Mouse (Mus musculus) heart, embryonic 10.5 days (tissue): ENCODE results near the gene Fgf22. TPM values are rescaled to one million over a fixed set of nuclear protein-coding genes. Genes with fewer than 3 reads are reported as not detected.

Experiments used
- DNase-seq: peaks from one replicate; pipeline ENCODE4 v3.0.0-alpha.2; 2017; ENCODE audit warnings: low spot score
- H3K27ac ChIP-seq: fragments of 300-500 bp; sonication (generic); 2 replicates; pipeline ENCODE4 v1.5.1; 2016; ENCODE audit warnings: mild to moderate bottlenecking
- H3K27me3 ChIP-seq: fragments of 300-500 bp; sonication (generic); 2 replicates; pipeline ENCODE4 v1.6.1; 2016; ENCODE audit warnings: mild to moderate bottlenecking; ENCODE audit not compliant: poor library complexity, insufficient read depth, severe bottlenecking
- H3K36me3 ChIP-seq: fragments of 300-500 bp; sonication (generic); 2 replicates; pipeline ENCODE4 v1.6.1; 2016; ENCODE audit warnings: mild to moderate bottlenecking, moderate library complexity
- H3K4me1 ChIP-seq: fragments of 300-500 bp; sonication (generic); 2 replicates; pipeline ENCODE4 v1.6.1; 2016; ENCODE audit warnings: mild to moderate bottlenecking
- H3K4me3 ChIP-seq: fragments of 300-500 bp; sonication (generic); 2 replicates; pipeline ENCODE4 v1.5.1; 2016; ENCODE audit warnings: mild to moderate bottlenecking, moderate library complexity
- H3K9me3 ChIP-seq: fragments of 300-500 bp; sonication (generic); 2 replicates; pipeline ENCODE4 v1.6.1; 2016; ENCODE audit warnings: mild to moderate bottlenecking, moderate library complexity
- WGBS: fragments of 180-500 bp; shearing (Covaris S2); methylation state at CpG from one replicate; pipeline ENCODE4 v1.1.7; 2016; 5-methylcytosine and 5-hydroxymethylcytosine counted together
- polyA plus RNA-seq: library from polyadenylated mRNA; unstranded; fragments of >200 nt; fragmentation: Nextera tagmentation; extraction: Ambion mirVana; gene quantifications from 2 replicates; pipeline ENCODE4 v1.2.1, GENCODE M21; 2016

Fgf22 gene
- polyA plus RNA-seq, 1 experiment from 2014 or later: 0.16 TPM

DNA sequence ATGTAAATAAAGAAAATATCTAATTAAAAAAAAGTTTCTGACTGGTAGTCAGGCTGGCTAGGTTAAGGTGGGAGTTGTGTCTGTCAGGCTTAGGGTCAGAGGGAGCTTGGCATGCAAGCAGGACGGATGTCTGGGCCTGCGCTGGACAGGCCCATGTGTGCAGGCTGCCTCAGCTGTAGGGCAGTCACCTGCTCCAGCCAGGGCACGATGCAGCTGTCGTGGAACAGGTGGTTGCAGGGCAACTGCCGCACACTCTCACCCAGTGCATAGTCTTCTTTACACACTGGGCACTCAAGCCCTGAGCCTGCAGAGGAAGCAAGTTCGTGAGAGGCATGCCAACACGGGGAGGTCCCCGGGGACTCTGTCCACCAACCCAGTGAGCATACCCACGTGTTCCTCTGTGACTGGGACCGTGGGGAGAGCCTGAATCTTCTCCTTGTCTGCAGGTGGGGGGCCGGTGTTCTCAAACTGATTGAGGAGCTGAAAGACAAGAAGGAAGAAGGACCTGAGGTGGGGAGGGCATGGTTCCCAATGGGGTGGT is 5.8 kb downstream of the Fgf22 start:
- H3K9me3 ChIP-seq: no peaks in the 10 kb centered on the region
- 0 out of 2 replicates have a peak, but pooled peaks cover 8% of the 10 kb centered on the region for H3K27me3 ChIP-seq
- H3K4me3 ChIP-seq: no peak overlapping the region
- no peak for DNase-seq
- 92% methylated on average over 11 of the region's 11 CpGs for WGBS
- H3K4me1 ChIP-seq: peaks cover 33% of the 10 kb centered on the region
- H3K27ac ChIP-seq: no peak overlapping the region
- peaks cover 75% of the 10 kb centered on the region for H3K36me3 ChIP-seq

DNA sequence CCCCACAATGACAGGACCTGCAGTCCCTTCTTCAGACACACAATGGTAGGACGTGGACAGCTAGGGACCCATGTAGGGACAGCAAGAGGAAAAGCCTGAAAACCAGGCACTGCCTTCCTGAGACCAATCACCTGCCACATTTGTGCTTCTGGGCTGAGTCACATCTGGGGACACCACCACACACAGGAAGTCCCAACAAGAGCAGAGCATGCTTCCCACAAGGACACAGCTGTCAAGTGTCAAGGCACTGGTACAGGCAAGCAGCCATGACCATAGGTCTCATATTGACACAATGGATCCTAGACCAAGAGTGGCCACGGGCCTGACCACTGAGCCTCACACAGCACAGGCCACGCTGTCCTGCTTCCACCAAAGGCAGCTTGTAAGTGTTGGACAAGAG is 8.0 kb downstream of the Fgf22 start:
- no peak overlapping the region for H3K4me3 ChIP-seq
- no peak overlapping the region for H3K27ac ChIP-seq
- 80% methylated on average over 3 of the region's 3 CpGs for WGBS
- peaks cover 44% of the 10 kb centered on the region for H3K4me1 ChIP-seq
- no peaks in the 10 kb centered on the region for H3K27me3 ChIP-seq
- H3K9me3 ChIP-seq: no peaks in the 10 kb centered on the region
- peaks cover 54% of the 10 kb centered on the region for H3K36me3 ChIP-seq
- no peak for DNase-seq

DNA sequence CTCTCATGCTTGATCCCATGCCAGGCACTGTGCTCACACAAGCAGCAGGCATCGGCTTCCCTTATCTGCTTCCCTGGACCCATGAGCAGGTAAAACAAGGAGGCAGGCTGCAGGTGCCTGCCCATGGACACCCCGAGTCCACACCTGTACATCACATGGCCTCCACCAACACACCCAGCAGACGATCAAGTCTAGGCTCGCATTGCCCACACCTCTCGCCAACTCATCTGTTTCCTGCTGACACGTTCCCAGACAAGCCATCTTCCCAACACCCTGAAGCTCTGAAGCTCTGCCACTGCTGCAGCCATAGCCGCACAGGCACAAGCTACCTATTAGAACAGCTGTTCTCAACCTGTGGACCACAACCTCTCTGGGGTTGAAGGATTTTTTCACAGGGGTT is 9.4 kb downstream of the Fgf22 start:
- H3K9me3 ChIP-seq: no peaks in the 10 kb centered on the region
- no peaks in the 10 kb centered on the region for H3K27me3 ChIP-seq
- H3K4me1 ChIP-seq: peaks cover 47% of the 10 kb centered on the region
- no peak for DNase-seq
- H3K4me3 ChIP-seq: 0 out of 2 replicates have a peak overlapping the region, but pooled peaks have one; percentile 5
- H3K36me3 ChIP-seq: peaks cover 40% of the 10 kb centered on the region
- WGBS: 82% methylated on average over 7 of the region's 7 CpGs
- H3K27ac ChIP-seq: no peak overlapping the region

DNA sequence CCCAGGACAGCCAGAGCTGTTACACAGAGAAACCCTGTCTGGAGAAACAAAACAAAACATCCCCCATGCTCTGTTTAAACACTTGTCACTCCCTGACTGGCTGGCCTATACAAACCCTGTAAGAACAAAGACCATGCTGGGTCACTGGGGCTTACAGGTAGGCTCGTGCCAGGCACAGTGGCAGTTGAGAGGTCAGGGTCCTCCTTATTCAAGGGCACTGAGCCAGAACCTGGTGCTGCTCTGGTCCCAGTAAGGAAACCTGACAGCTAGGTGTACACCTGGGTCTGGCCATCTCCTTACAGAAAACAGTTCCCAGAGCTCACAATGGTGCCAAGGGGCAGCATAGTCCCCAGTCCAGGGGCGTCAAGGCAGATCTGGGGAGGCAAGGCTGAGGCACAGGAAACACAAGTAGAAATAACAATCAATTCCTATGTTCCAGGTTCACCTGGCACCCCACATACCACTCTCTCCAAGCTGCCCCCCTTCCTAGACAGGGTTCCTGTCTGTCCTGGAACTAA is 10.4 kb downstream of the Fgf22 start:
- H3K36me3 ChIP-seq: peaks cover 32% of the 10 kb centered on the region
- no peaks in the 10 kb centered on the region for H3K9me3 ChIP-seq
- peak overlapping the region; percentile 77 for H3K4me3 ChIP-seq
- 0 out of 2 replicates have a peak overlapping the region, but pooled peaks have one; percentile 49 for H3K27ac ChIP-seq
- 81% methylated on average over 2 of the region's 2 CpGs for WGBS
- no peak for DNase-seq
- H3K4me1 ChIP-seq: peaks cover 47% of the 10 kb centered on the region
- peaks cover under 1% of the 10 kb centered on the region; the same call in 1 of the 2 replicates for H3K27me3 ChIP-seq

DNA sequence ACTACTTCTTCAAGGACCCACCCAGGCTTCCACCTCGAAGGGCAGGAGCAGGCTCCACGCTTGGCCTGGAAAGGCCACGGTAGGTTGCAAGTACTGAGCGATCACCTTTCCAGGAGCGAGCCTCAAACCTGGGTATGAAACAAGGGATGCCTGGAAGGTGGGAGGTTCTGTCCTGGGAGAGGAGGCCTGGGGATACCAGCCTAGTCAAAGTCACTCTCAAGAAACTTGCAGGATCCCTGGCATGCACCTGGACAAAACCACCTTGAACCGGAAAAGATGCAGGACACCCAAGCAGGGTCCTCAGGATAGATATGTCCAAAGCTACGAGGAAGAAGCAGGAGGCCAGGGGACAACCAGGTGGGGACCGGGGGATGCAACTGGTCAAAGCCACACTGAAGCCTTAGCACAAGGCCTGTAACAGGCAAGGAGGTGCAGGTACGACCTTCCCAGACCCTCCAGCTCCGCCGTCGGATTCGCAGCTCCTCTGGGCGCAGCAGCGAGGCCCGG is 11.2 kb downstream of the Fgf22 start:
- no peaks in the 10 kb centered on the region for H3K9me3 ChIP-seq

DNA sequence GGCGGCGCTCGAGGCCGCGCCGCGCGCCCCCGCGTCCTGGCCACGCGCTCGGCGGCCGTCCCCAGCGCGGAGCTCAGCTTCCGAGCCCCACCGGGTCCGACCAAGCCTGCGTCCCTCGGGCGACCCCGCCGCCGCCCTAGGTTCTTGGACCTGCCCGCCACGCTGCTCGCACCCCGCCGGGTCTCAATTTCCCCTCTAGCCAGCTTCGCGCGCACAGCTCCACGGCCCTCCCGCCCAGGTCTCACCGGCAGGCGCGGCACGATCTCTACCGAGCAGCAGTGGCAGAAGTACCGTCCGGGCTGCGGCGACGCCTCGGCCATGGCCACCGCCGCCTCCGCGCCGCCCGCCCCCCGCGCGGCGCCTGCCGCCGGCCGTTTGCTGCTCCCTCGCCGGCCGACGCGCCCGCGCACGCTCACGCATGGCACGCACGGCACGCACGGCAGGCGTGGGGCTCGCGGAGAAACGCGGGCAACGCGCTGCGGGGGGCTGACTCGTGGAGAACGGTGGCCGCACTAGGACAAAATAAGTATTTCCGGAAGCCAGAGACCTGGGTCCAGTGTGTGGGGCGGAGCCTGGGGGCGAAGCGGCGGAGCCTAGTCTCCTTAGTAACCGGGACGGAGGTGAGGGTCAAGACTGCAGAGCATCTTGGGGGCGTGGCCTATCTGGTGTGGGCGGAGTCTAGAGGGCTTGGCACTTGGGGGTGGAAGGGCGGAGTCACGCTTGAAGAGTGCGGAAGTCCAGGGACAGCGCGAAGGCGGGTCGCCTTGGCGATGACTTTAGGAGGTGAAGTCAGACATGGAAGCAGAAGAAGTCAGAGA is 11.8 kb downstream of the Fgf22 start, which contains the start of gene Rnf126:
TSS of gene Rnf126 (minus strand) at position 445 of the 818 bp plus-strand sequence.
- Histone ChIP-seq H3K27me3 (peaks cover 9% of the 10 kb centered on the region; the same call in 1 of the 2 replicates), H3K9me3 (no peaks in the 10 kb centered on the region), H3K36me3 (peaks cover 18% of the 10 kb centered on the region), H3K4me3 (peak within 1 kb of the TSS; percentile 77), H3K27ac (peak within 1 kb of the TSS; percentile 94), H3K4me1 (peaks cover 45% of the 10 kb centered on the region)
- peak; percentile 100 for DNase-seq
- under 1% methylated on average over 101 of the region's 101 CpGs for WGBS

More for the DNA sequence above, 11.2 kb downstream of the Fgf22 start:
- 7% methylated on average over 16 of the region's 16 CpGs for WGBS
- peaks cover 47% of the 10 kb centered on the region for H3K4me1 ChIP-seq
- H3K27ac ChIP-seq: peak overlapping the region; percentile 94
- peaks cover 9% of the 10 kb centered on the region; the same call in 1 of the 2 replicates for H3K27me3 ChIP-seq
- peaks cover 24% of the 10 kb centered on the region for H3K36me3 ChIP-seq
- no peak for DNase-seq
- peak overlapping the region; percentile 77 for H3K4me3 ChIP-seq

DNA sequence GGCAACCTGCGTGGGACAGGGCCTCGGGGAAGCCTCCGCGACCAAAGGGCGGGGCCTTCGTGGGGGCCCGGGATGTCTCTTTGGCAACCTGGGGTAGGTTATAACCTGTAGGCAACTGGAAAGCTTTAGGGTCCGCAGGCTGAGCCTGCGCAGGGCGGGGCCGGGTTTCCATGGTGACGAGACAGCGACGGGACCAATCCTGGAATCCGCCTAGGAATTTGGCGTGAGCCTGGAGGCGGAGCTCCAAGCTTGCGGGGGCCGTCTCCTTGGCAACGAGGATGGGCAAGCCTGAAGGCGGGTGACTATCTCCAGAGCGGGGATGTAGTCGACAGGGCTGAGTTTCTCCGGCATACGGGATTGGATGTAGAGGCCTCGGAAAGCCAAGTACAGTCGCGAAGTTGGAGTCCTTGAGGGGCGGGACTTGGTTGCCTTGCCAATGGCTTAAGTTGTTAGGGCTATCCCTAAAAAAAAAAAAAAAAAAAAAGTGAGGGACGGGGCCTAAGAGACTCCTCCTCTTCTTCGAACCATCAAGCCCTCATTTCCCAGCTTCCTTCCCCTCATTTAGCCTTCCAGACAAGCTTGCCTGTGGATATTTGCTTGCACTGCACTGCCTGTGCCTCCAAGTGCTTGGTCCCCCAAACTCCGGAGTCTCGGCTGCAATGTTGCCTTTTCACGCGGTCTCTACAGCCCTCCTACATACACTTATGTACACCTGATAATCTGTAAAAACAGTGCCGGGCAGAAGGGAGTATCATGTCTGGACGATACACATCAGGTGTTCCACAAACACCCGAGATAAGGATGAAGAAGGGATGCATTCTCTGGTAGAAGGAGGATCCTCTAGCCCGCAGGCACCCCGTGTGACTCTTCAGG is 12.7 kb downstream of the Fgf22 start:
- H3K36me3 ChIP-seq: 0 out of 2 replicates have a peak, but pooled peaks cover 9% of the 10 kb centered on the region
- WGBS: 13% methylated on average over 40 of the region's 40 CpGs
- H3K4me1 ChIP-seq: peaks cover 45% of the 10 kb centered on the region

DNA sequence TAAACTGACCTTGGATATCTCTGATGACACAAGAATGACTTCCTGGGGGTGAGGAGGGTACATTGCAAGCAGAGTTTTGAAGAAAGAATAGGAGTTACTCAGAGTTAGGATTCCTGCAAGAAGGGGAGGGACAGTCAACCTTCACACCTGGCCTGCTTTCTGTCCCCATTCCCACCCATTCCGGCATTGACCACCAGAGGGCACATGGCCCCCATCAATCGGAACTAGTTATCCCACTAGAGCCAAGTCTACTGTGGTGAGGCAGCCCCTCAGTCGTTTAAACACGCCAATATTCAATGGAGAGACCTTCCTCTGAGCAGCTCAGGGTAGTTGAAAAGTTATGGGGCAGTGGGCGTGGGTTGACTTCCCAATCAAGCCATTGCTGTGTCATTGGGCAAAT is 13.5 kb downstream of the Fgf22 start:
- Histone ChIP-seq H3K9me3 (no peaks in the 10 kb centered on the region; the same call in 1 of the 2 replicates), H3K27me3 (peaks cover 9% of the 10 kb centered on the region; the same call in 1 of the 2 replicates), H3K27ac (no peak overlapping the region), H3K4me1 (peaks cover 38% of the 10 kb centered on the region), H3K4me3 (no peak overlapping the region), H3K36me3 (0 out of 2 replicates have a peak, but pooled peaks cover 6% of the 10 kb centered on the region)
- DNase-seq: peak; percentile 91
- WGBS: 0% methylated on average over 5 of the region's 5 CpGs

More for the DNA sequence above, 12.7 kb downstream of the Fgf22 start:
- peak; percentile 96 for DNase-seq
- Histone ChIP-seq H3K4me3 (peak overlapping the region; percentile 77), H3K27ac (peak overlapping the region; percentile 94), H3K9me3 (no peaks in the 10 kb centered on the region; the same call in 1 of the 2 replicates), H3K27me3 (peaks cover 9% of the 10 kb centered on the region; the same call in 1 of the 2 replicates)

DNA sequence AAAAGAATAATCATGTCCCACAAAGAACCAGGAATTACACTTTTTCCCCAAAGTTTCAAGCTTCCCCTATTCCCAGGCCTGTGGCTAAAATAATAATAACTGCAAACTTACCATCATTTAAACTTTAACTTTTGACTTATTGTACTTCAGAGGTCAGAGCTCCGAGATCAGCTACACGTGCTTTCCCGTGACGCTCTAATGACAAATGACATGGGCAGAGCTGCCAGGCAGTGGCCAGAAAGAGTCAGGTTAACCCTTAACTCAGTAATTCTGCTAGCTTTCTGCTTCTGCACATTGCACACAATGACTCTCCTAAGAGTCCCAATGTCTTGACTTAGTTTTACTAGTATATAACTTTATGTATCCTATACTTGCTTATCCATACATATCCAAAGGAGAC is 14.5 kb downstream of the Fgf22 start:
- DNase-seq: no peak
- peaks cover 9% of the 10 kb centered on the region; the same call in 1 of the 2 replicates for H3K27me3 ChIP-seq
- 68% methylated on average over 4 of the region's 4 CpGs for WGBS
- H3K4me1 ChIP-seq: peaks cover 31% of the 10 kb centered on the region
- 0 out of 2 replicates have a peak, but pooled peaks cover 3% of the 10 kb centered on the region for H3K36me3 ChIP-seq
- H3K4me3 ChIP-seq: no peak overlapping the region
- H3K9me3 ChIP-seq: no peaks in the 10 kb centered on the region; the same call in 1 of the 2 replicates
- H3K27ac ChIP-seq: no peak overlapping the region

DNA sequence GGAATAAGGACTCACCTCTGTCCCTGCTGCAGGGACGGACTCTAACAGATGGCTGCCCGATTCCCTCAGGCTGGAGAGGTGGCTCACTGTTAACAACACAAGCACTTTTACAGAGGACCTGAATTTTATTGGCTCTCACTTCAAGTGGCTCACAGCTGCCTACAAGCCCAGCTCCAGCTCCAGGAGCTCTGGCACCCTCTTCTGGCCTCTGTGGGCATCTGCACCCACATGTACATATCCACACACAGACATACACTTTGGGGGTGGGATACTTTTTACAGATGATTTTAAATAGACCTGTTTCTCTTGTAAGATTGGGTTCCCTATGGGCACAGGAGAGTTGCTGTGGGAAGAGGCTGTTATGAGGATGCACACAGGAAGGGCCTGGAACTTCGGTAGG is 17.4 kb downstream of the Fgf22 start:
- H3K4me1 ChIP-seq: peaks cover 20% of the 10 kb centered on the region
- 82% methylated on average over 3 of the region's 3 CpGs for WGBS
- H3K27ac ChIP-seq: no peak overlapping the region

DNA sequence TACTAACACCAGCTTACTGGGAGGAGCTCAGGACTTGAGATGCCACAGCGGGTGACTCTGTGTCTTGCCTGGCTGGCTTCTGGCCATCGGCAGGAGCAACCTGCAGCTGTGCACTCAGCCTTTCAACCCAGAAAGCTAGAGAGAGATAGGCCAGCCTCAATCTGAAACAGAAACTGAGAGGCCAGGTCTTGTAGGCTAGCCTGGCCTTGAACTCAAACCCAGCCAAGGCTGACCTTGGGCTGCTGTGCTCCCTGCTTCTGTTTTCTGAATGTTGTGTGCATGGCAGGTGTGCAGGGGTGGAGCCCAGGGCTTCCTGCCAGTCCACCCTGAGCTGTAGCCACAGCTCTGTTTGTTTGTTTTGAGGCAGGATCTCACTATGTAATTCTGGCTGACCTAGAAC is 18.3 kb downstream of the Fgf22 start:
- no peaks in the 10 kb centered on the region for H3K36me3 ChIP-seq
- H3K27me3 ChIP-seq: peaks cover 32% of the 10 kb centered on the region
- no peak overlapping the region for H3K4me3 ChIP-seq
- no peak for DNase-seq
- WGBS: 88% methylated on average over 2 of the region's 2 CpGs
- peaks cover 20% of the 10 kb centered on the region for H3K4me1 ChIP-seq
- no peaks in the 10 kb centered on the region; the same call in 1 of the 2 replicates for H3K9me3 ChIP-seq
- H3K27ac ChIP-seq: no peak overlapping the region

More for the DNA sequence above, 17.4 kb downstream of the Fgf22 start:
- Histone ChIP-seq H3K9me3 (no peaks in the 10 kb centered on the region; the same call in 1 of the 2 replicates), H3K27me3 (peaks cover 23% of the 10 kb centered on the region), H3K4me3 (no peak overlapping the region), H3K36me3 (no peaks in the 10 kb centered on the region)
- no peak for DNase-seq
